Mouse (Mus musculus) erythroid progenitor cell, adult 5-6 weeks (primary cell): ENCODE results near the gene Itpr3. TPM values are rescaled to one million over a fixed set of nuclear protein-coding genes. Genes with fewer than 3 reads are reported as not detected.

Experiments
- ATAC-seq: replicated peaks from 2 replicates; pipeline ENCODE4 v1.8.0; 2016; ENCODE audit warnings: moderate number of reproducible peaks, mild to moderate bottlenecking, moderate TSS enrichment, inconsistent platforms; ENCODE audit not compliant: poor library complexity, low FRiP score, severe bottlenecking
- total RNA-seq, 2 experiments: library from RNA; stranded (forward) in 1 of 2; stranded (reverse) in 1 of 2; fragments of 150-400 nt in 1 of 2; fragments of 186-747, 209-891 nt in 1 of 2; gene quantifications; 2 replicates each; pipeline versions ENCODE4 v1.2.3 to v1.2.4; 2015 to 2017; ENCODE audit warnings: low replicate concordance in 2 of 2

The Itpr3 gene
- total RNA-seq, 2 experiments from 2014 or later: 0.98 to 1.3 TPM

GRCm38 (mm10) chr17:27165054-27165773, 108.1 kb downstream of the Itpr3 start:
- no peak for ATAC-seq

GRCm38 (mm10) chr17:27166901-27167300, 109.8 kb downstream of the Itpr3 start:
- no peak for ATAC-seq

GRCm38 (mm10) chr17:27167545-27167944, 110.4 kb downstream of the Itpr3 start, which contains the start of gene Ip6k3:
TSS of gene Ip6k3 (minus strand) at chr17:27167795.
- ATAC-seq: no peak

GRCm38 (mm10) chr17:27168569-27168968, 111.5 kb downstream of the Itpr3 start:
- no peak for ATAC-seq

GRCm38 (mm10) chr17:27169952-27170695, 113.0 kb downstream of the Itpr3 start:
- no peak for ATAC-seq

GRCm38 (mm10) chr17:27171121-27171520, 114.0 kb downstream of the Itpr3 start:
- ATAC-seq: no peak

Other genes starting within 250 kb of the Itpr3 start
- not detected in 2 replicates for gene Nkx2-5, start 212.3 kb upstream of the Itpr3 start, total RNA-seq (2015; ENCODE audit: low replicate concordance)
- not detected in 2 replicates for gene Nkx2-5, start 212.3 kb upstream of the Itpr3 start, total RNA-seq (2017; ENCODE audit: low replicate concordance)
- 34.8 and 41.4 TPM in 2 replicates for gene Kifc5b, start 140.2 kb upstream of the Itpr3 start, total RNA-seq (2015; ENCODE audit: low replicate concordance)
- 197 and 257 TPM in 2 replicates for gene Kifc5b, start 140.2 kb upstream of the Itpr3 start, total RNA-seq (2017; ENCODE audit: low replicate concordance)
- gene Phf1, start 124.3 kb upstream of the Itpr3 start, total RNA-seq (2015; ENCODE audit: low replicate concordance): 23.1 and 29.6 TPM in 2 replicates
- 19.4 and 34.5 TPM in 2 replicates for gene Phf1, start 124.3 kb upstream of the Itpr3 start, total RNA-seq (2017; ENCODE audit: low replicate concordance)
- 54.9 and 88.3 TPM in 2 replicates for gene Cuta, start 117.7 kb upstream of the Itpr3 start, total RNA-seq (2015; ENCODE audit: low replicate concordance)
- 8.2 and 9.3 TPM in 2 replicates for gene Cuta, start 117.7 kb upstream of the Itpr3 start, total RNA-seq (2017; ENCODE audit: low replicate concordance)
- gene Syngap1, start 116.1 kb upstream of the Itpr3 start, total RNA-seq (2015; ENCODE audit: low replicate concordance): 3.8 and 4.3 TPM in 2 replicates
- 11.7 and 14.4 TPM in 2 replicates for gene Syngap1, start 116.1 kb upstream of the Itpr3 start, total RNA-seq (2017; ENCODE audit: low replicate concordance)
- gene Zbtb9, start 84.1 kb upstream of the Itpr3 start, total RNA-seq (2015; ENCODE audit: low replicate concordance): 1.4 TPM in 1 of 2 replicates, not detected in the other
- gene Zbtb9, start 84.1 kb upstream of the Itpr3 start, total RNA-seq (2017; ENCODE audit: low replicate concordance): 7.1 and 8.1 TPM in 2 replicates
- 32.7 and 36.0 TPM in 2 replicates for gene Bak1, start 28.3 kb upstream of the Itpr3 start, total RNA-seq (2015; ENCODE audit: low replicate concordance)
- 11.4 and 12.5 TPM in 2 replicates for gene Bak1, start 28.3 kb upstream of the Itpr3 start, total RNA-seq (2017; ENCODE audit: low replicate concordance)
- gene Uqcc2, start 76.6 kb downstream of the Itpr3 start, total RNA-seq (2015; ENCODE audit: low replicate concordance): 9.6 and 33.9 TPM in 2 replicates
- gene Uqcc2, start 76.6 kb downstream of the Itpr3 start, total RNA-seq (2017; ENCODE audit: low replicate concordance): 4.2 and 39.0 TPM in 2 replicates
- not detected in 2 replicates for gene Ip6k3, start 110.5 kb downstream of the Itpr3 start, total RNA-seq (2015; ENCODE audit: low replicate concordance)
- gene Ip6k3, start 110.5 kb downstream of the Itpr3 start, total RNA-seq (2017; ENCODE audit: low replicate concordance): not detected in 2 replicates
- gene Lemd2, start 147.2 kb downstream of the Itpr3 start, total RNA-seq (2015; ENCODE audit: low replicate concordance): 14.1 and 49.5 TPM in 2 replicates
- gene Lemd2, start 147.2 kb downstream of the Itpr3 start, total RNA-seq (2017; ENCODE audit: low replicate concordance): 17.6 and 31.8 TPM in 2 replicates